Comparison of ENCODE assay signal across 12 mouse cellular contexts in the genomic region with DNA sequence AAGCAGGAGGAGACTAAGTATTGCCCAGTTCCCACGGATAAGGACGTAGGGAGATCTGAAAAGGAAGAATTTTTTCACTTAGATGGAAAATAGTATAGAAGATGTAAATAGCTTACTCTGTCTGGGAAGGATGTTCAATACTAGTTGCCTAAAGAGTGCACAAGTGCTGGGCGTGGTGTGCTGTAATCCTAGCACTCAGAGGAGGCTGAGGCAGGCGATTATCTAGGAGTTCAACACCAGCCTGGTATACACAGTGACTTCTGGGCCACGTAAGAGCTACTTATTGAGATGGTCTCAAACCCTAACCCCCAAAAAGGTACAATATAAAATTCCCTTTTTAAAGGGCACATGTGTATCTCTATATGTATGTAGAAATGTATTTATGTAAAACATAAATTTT. TPM values are rescaled to one million over a fixed set of nuclear protein-coding genes. Genes with fewer than 3 reads are reported as not detected.
DNase-seq lines count a peak whose midpoint lies in the region; ATAC-seq and TF ChIP-seq lines count a peak whose summit lies in the region.
"Had no signal": no experiment of that assay in that cellular context is flagged by ENCODE, and none has a peak within 500 bp of the region (broad histone marks: within the 10 kb centered on the region; RNA-seq: fewer than 3 reads in every experiment).

No protein-coding gene starts in this region.

- no peak overlapping the region for H3ac ChIP-seq in myocyte (ENCODE audit: control insufficient read depth, insufficient read length)

- peaks cover 21% of the 10 kb centered on the region; the same call in 1 of the 2 replicates for H3K36me3 ChIP-seq in lung, embryonic 14.5 days (ENCODE audit: insufficient read depth)
- H3K36me3 ChIP-seq in embryonic facial prominence, embryonic 14.5 days (ENCODE audit: control insufficient read depth, insufficient read depth, low read length), result peaks cover 21% of the 10 kb centered on the region
- H3K36me3 ChIP-seq in hindbrain, embryonic 16.5 days (ENCODE audit: control insufficient read depth, insufficient read depth, low read length), result no peaks in the 10 kb centered on the region
- no peaks in the 10 kb centered on the region for H3K36me3 ChIP-seq in myocyte (ENCODE audit: control insufficient read depth, insufficient read depth)

- TF ChIP-seq POLR2A in myocyte (IDR thresholded peaks at IDR 0.05; ENCODE audit: insufficient read length, low read depth), result no peak

- no peaks in the 10 kb centered on the region for H3K79me2 ChIP-seq in myocyte (ENCODE audit: control insufficient read depth, insufficient read depth)

- H3K9me3 ChIP-seq in lung, embryonic 14.5 days (ENCODE audit: low read depth, low read length), result no peaks in the 10 kb centered on the region
- H3K9me3 ChIP-seq in embryonic facial prominence, embryonic 14.5 days (ENCODE audit: control insufficient read depth, low read length), result no peaks in the 10 kb centered on the region
- no peaks in the 10 kb centered on the region for H3K9me3 ChIP-seq in hindbrain, embryonic 16.5 days (ENCODE audit: control insufficient read depth, low read length)
- H3K9me3 ChIP-seq: G1E had no signal

- 78% methylated on average over 5 of the region's 5 CpGs for WGBS in lung, embryonic 14.5 days
- 72% methylated on average over 5 of the region's 5 CpGs for WGBS in embryonic facial prominence, embryonic 14.5 days
- 79% methylated on average over 5 of the region's 5 CpGs for WGBS in hindbrain, embryonic 16.5 days

- no peak overlapping the region for H3K9ac ChIP-seq in lung, embryonic 14.5 days
- H3K9ac ChIP-seq in embryonic facial prominence, embryonic 14.5 days (ENCODE audit: low read depth, low read length), result no peak overlapping the region
- H3K9ac ChIP-seq in hindbrain, embryonic 16.5 days (ENCODE audit: low read depth, low read length), result no peak overlapping the region

- no peak for ATAC-seq in lung, embryonic 14.5 days (ENCODE audit: insufficient read depth)
- ATAC-seq in embryonic facial prominence, embryonic 14.5 days (ENCODE audit: low read depth), result no peak
- no peak for ATAC-seq in hindbrain, embryonic 16.5 days
- ATAC-seq: lung, postnatal 0 days had no signal

- DNase-seq in lung, embryonic 14.5 days, result no peak
- DNase-seq in lung, postnatal 10 days, result no peak
- no peak for DNase-seq in embryonic facial prominence, embryonic 14.5 days (ENCODE audit: low spot score)
- no peak for DNase-seq in layer of hippocampus, postnatal 36 days
- no peak for DNase-seq in cerebellum, postnatal 25 days
- DNase-seq: cerebellum, adult 11 months; kidney, adult 2 months; layer of hippocampus, adult 9-11 months had no signal

- H3K4me2 ChIP-seq in lung, embryonic 14.5 days, result peak overlapping the region; percentile 37; the same call in 1 of the 2 replicates
- H3K4me2 ChIP-seq in embryonic facial prominence, embryonic 14.5 days (ENCODE audit: low read depth, low read length), result no peak overlapping the region
- H3K4me2 ChIP-seq in hindbrain, embryonic 16.5 days (ENCODE audit: low read length), result peak overlapping the region; percentile 8; the same call in 1 of the 2 replicates
- H3K4me2 ChIP-seq in myocyte (ENCODE audit: low read depth), result peak overlapping the region; percentile 8

- no peak overlapping the region for H3K4me3 ChIP-seq in lung, embryonic 14.5 days (ENCODE audit: low read depth, low read length)
- 0 out of 2 replicates have a peak overlapping the region, but pooled peaks have one; percentile 2 for H3K4me3 ChIP-seq in embryonic facial prominence, embryonic 14.5 days (ENCODE audit: low read depth, low read length)
- no peak overlapping the region for H3K4me3 ChIP-seq in hindbrain, embryonic 16.5 days (ENCODE audit: low read length)
- H3K4me3 ChIP-seq in myocyte, result peak overlapping the region; percentile 29

- H3K27me3 ChIP-seq in lung, embryonic 14.5 days (ENCODE audit: insufficient read depth, low read length), result no peaks in the 10 kb centered on the region
- no peaks in the 10 kb centered on the region for H3K27me3 ChIP-seq in embryonic facial prominence, embryonic 14.5 days (replicated peaks; ENCODE audit: control insufficient read depth, insufficient read depth, low read length)
- H3K27me3 ChIP-seq in hindbrain, embryonic 16.5 days (replicated peaks; ENCODE audit: control insufficient read depth, insufficient read depth, low read length), result no peaks in the 10 kb centered on the region
- H3K27me3 ChIP-seq in myocyte (ENCODE audit: control insufficient read depth, insufficient read depth, insufficient read length), result no peaks in the 10 kb centered on the region

- no peak overlapping the region for H3K27ac ChIP-seq in lung, embryonic 14.5 days (ENCODE audit: low read depth)
- H3K27ac ChIP-seq in embryonic facial prominence, embryonic 14.5 days (replicated peaks; ENCODE audit: low read depth, low read length), result no peak overlapping the region
- no peak overlapping the region for H3K27ac ChIP-seq in hindbrain, embryonic 16.5 days (ENCODE audit: low read depth, low read length)

- H3K4me1 ChIP-seq in lung, embryonic 14.5 days (ENCODE audit: insufficient read depth), result peaks cover 4% of the 10 kb centered on the region; the same call in 1 of the 2 replicates
- peaks cover 12% of the 10 kb centered on the region for H3K4me1 ChIP-seq in embryonic facial prominence, embryonic 14.5 days (ENCODE audit: control insufficient read depth, insufficient read depth, low read length)
- peaks cover 19% of the 10 kb centered on the region for H3K4me1 ChIP-seq in hindbrain, embryonic 16.5 days (ENCODE audit: control insufficient read depth, insufficient read depth, low read depth, low read length)

- TF ChIP-seq CTCF in lung, embryonic 14.5 days (IDR thresholded peaks at IDR 0.05; ENCODE audit: low read depth), result no peak

TF ChIP-seq in myocyte, 11 proteins besides CTCF, POLR2A, EP300 and RAD21:
- TF ChIP-seq REST (IDR thresholded peaks at IDR 0.05; ENCODE audit: insufficient read depth, insufficient read length) (no peak), CEBPB (IDR thresholded peaks at IDR 0.05; ENCODE audit: insufficient read depth, poor library complexity, severe bottlenecking) (no peak), MAX (IDR thresholded peaks at IDR 0.05; ENCODE audit: low read depth) (no peak), TCF3 (IDR thresholded peaks at IDR 0.05; ENCODE audit: insufficient read length, low read depth) (no peak), TCF12 (IDR thresholded peaks at IDR 0.05; ENCODE audit: insufficient read depth, poor library complexity, severe bottlenecking) (no peak), POLR2AphosphoS2 (IDR thresholded peaks at IDR 0.05; ENCODE audit: insufficient read length, low read depth) (no peak), E2F4 (IDR thresholded peaks at IDR 0.05; ENCODE audit: insufficient read depth) (no peak), MYOG (IDR thresholded peaks at IDR 0.05; ENCODE audit: control insufficient read depth in 1 of 3, insufficient read depth in 1 of 3, insufficient read length in 2 of 3, low read depth in 2 of 3) (no peak), MYOD1 (IDR thresholded peaks at IDR 0.05; ENCODE audit: control insufficient read depth in 1 of 3, insufficient read length in 2 of 3, low read depth in 2 of 3) (no peak), USF1 (IDR thresholded peaks at IDR 0.05; ENCODE audit: low read depth) (no peak)

RNA-seq across cellular contexts. Expression of a gene that starts 1.0 kb away (rescaled TPM):
- 27.6 and 28.1 TPM in 2 replicates for polyA plus RNA-seq in lung, embryonic 14.5 days (2014; fragmentation: Nextera tagmentation; extraction: Ambion mirVana)
- polyA plus RNA-seq in embryonic facial prominence, embryonic 14.5 days (2014; fragmentation: Nextera tagmentation; extraction: Ambion mirVana), result 26.0 and 27.9 TPM in 2 replicates
- 22.2 and 26.3 TPM in 2 replicates for polyA plus RNA-seq in hindbrain, embryonic 16.5 days (2015; fragmentation: Nextera tagmentation; extraction: Ambion mirVana)
- polyA plus RNA-seq in myocyte (2012; fragmentation: generic; extraction: Trizol), result 15.6 TPM
- total RNA-seq in layer of hippocampus, postnatal 36 days (2021), result 10 to 100 TPM; 68.0 to 71.7 TPM

Comparison
In these comparisons a context has a peak if more than half of its experiments do, and no peak if none do; other contexts are left out.
1. H3K4me3 ChIP-seq: peak in embryonic facial prominence, embryonic 14.5 days (single experiment) and myocyte (single experiment); none in lung, embryonic 14.5 days (single experiment) and hindbrain, embryonic 16.5 days (single experiment).